Mouse (Mus musculus): ENCODE results near the gene Ece1.

- TF ChIP-seq CTCF (conservative IDR thresholded peaks at IDR 0.05; ENCODE audit: low read length) (no peak), NANOG (IDR thresholded peaks at IDR 0.05; ENCODE audit: borderline replicate concordance, low read length) (no peak)
Measured at GRCm38 (mm10) chr4:137919116-137919515, 57.1 kb downstream of the Ece1 start.
